Mouse (Mus musculus): Measurements from ENCODE around the gene Ntn4. TPM values are rescaled to one million over a fixed set of nuclear protein-coding genes. Genes with fewer than 3 reads are reported as not detected.

Gene Ntn4
- polyA plus RNA-seq, 1 experiment = 14.6 TPM

DNA sequence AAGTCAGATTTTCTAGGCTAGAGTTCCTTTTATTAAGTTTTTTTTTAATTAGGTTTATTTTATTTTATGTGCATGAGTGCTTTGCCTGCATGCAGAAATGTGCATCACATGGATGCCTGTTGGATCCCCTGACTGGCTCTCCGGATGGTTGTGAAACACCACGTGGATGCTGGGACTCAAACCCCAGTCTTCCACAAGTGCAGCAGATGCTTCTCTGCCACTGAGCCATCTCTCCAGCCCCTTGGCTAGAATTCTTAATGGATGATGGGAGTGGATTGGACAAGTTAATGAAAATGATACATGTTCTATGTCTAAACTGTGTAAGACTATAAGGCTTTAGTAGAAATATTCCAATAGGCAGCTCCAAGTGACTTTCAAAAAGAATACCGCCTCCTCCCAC is 47.3 kb downstream of the Ntn4 start:
- DNase-seq = no peak
- H3K4me1 ChIP-seq (ENCODE audit: control insufficient read depth, insufficient read depth, low read length) = peaks cover 2% of the 10 kb centered on the region; the same call in 1 of the 2 replicates
- TF ChIP-seq POLR2A (IDR thresholded peaks at IDR 0.05; ENCODE audit: borderline replicate concordance, insufficient read depth, low read length) (no peak), CTCF (IDR thresholded peaks at IDR 0.05; ENCODE audit: borderline replicate concordance, insufficient read depth, low read depth, low read length) (no peak)
- WGBS = 57% methylated on average over 3 of the region's 3 CpGs
- no peaks in the 10 kb centered on the region for H3K27me3 ChIP-seq (ENCODE audit: control insufficient read depth, insufficient read depth, low read length)
- no peak overlapping the region for H3K4me3 ChIP-seq (replicated peaks; ENCODE audit: insufficient read depth, low read depth, low read length)
- no peak overlapping the region for H3K27ac ChIP-seq (ENCODE audit: insufficient read depth, low read length)

- H3K27me3 ChIP-seq (ENCODE audit: control insufficient read depth, insufficient read depth, low read length) = no peaks in the 10 kb centered on the region
- no peak for DNase-seq
- H3K27ac ChIP-seq (ENCODE audit: insufficient read depth, low read length) = no peak overlapping the region
- TF ChIP-seq POLR2A (IDR thresholded peaks at IDR 0.05; ENCODE audit: borderline replicate concordance, insufficient read depth, low read length) (no peak), CTCF (IDR thresholded peaks at IDR 0.05; ENCODE audit: borderline replicate concordance, insufficient read depth, low read depth, low read length) (no peak)
- peaks cover 2% of the 10 kb centered on the region; the same call in 1 of the 2 replicates for H3K4me1 ChIP-seq (ENCODE audit: control insufficient read depth, insufficient read depth, low read length)
- 88% methylated on average over 26 of the region's 26 CpGs for whole genome bisulfite sequencing
- no peak overlapping the region for H3K4me3 ChIP-seq (replicated peaks; ENCODE audit: insufficient read depth, low read depth, low read length)
These were observed 48.1 kb downstream of the Ntn4 start for GRCm38 (mm10) chr10:93688306-93689171.

DNA sequence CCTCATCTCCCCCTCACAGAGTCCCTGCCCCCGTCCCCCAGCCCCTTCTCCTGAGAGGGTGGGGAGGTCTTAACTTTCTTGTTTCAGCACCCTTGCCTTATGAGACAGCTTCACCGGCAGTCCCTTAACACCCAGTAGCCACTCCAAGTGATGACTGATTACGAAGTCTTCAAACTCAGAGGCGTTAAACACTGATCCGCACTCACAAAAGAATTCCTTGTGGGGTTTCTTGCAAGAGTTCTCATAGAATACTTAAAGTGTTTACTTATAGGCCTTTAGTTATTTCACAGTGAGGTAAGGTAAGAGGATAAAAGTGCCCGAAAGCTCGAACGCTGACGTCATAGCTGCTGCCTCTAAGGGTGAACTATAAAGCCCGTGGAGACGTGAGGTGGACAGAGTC is 50.9 kb downstream of the Ntn4 start:
- no peak overlapping the region for H3K4me3 ChIP-seq (replicated peaks; ENCODE audit: insufficient read depth, low read depth, low read length)
- TF ChIP-seq POLR2A (IDR thresholded peaks at IDR 0.05; ENCODE audit: borderline replicate concordance, insufficient read depth, low read length) = no peak
- no peak for TF ChIP-seq CTCF (IDR thresholded peaks at IDR 0.05; ENCODE audit: borderline replicate concordance, insufficient read depth, low read depth, low read length)
- peaks cover 4% of the 10 kb centered on the region; the same call in 1 of the 2 replicates for H3K4me1 ChIP-seq (ENCODE audit: control insufficient read depth, insufficient read depth, low read length)
- WGBS = 79% methylated on average over 11 of the region's 11 CpGs
- no peak overlapping the region for H3K27ac ChIP-seq (ENCODE audit: insufficient read depth, low read length)
- no peaks in the 10 kb centered on the region for H3K27me3 ChIP-seq (ENCODE audit: control insufficient read depth, insufficient read depth, low read length)
- DNase-seq = no peak

DNA sequence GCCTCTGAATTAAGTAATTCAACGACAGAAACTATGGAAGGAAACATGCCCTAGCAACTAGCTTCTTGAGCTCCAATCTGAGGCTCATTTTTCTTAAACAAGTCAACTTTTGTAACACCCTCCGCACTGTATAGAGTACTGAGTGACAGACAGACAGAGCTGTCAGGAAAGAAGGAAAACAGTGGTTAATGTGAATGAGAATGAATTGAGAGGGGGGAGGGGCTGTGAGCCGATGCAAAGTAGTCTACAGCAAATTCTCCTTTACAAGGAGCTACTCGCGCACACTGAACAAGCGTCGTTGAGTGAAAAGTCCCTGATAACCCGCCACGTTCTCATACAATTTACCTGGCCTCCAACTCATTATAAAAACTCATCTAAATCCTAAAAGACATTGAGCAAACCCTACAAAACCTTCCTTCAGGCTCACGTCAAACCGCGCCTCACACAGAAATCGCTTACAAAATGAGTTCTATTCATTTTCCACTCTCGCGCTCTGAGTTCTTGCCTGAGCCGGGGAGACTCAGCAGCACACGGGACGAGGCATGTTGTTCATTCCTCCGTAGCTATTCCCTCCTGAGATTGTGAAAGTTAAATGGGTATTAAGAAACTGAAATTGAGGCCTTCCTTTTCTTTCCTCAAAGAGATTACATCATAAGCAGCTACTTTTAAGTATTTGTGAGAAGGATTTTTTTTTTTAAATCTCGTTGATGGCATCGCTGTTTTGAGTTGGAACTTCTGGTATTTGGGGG is 54.7 kb downstream of the Ntn4 start:
- 83% methylated on average over 21 of the region's 21 CpGs for WGBS
- H3K4me3 ChIP-seq (replicated peaks; ENCODE audit: insufficient read depth, low read depth, low read length) = no peak overlapping the region
- peaks cover 2% of the 10 kb centered on the region; the same call in 1 of the 2 replicates for H3K4me1 ChIP-seq (ENCODE audit: control insufficient read depth, insufficient read depth, low read length)
- no peak overlapping the region; the same call in 1 of the 2 replicates for H3K27ac ChIP-seq (ENCODE audit: insufficient read depth, low read length)
- no peaks in the 10 kb centered on the region for H3K27me3 ChIP-seq (ENCODE audit: control insufficient read depth, insufficient read depth, low read length)
- no peak for TF ChIP-seq CTCF (IDR thresholded peaks at IDR 0.05; ENCODE audit: borderline replicate concordance, insufficient read depth, low read depth, low read length)
- no peak for TF ChIP-seq POLR2A (IDR thresholded peaks at IDR 0.05; ENCODE audit: borderline replicate concordance, insufficient read depth, low read length)
- no peak for DNase-seq

GRCm38 (mm10) chr10:93696001-93696400 is 55.5 kb downstream of the Ntn4 start:
- TF ChIP-seq CTCF (IDR thresholded peaks at IDR 0.05; ENCODE audit: borderline replicate concordance, insufficient read depth, low read depth, low read length) (no peak), POLR2A (IDR thresholded peaks at IDR 0.05; ENCODE audit: borderline replicate concordance, insufficient read depth, low read length) (no peak)

DNA sequence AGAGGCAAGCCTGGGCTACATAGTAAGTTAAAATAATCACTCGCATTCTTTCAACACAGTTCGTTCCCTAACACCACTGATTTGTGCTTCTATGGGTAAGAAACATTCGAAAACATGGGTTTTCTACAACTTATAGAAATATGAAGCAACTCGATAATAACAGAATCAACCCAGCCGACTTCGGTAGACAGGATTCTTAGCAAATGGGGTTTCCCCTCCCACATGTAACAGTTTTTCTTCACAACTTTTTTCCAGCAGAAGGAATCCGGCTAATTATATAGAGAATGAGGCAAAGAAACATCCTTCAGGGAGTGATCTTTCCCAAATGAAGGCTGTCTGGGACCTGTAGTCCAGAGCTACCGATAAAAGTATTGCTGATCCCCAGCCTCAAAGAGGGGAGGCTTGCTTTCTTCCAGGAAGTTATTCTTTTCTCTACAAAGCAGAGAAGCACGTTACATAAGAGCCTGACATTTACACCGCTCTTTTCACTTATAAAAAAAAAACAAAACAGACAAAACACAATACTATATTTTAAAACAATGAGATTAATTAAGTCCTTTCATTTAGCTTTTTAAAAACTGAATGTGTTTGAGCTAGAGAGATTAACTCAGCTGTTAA is 57.5 kb downstream of the Ntn4 start:
- WGBS = 94% methylated on average over 10 of the region's 10 CpGs
- no peak for TF ChIP-seq CTCF (IDR thresholded peaks at IDR 0.05; ENCODE audit: borderline replicate concordance, insufficient read depth, low read depth, low read length)
- TF ChIP-seq POLR2A (IDR thresholded peaks at IDR 0.05; ENCODE audit: borderline replicate concordance, insufficient read depth, low read length) = no peak
- Histone ChIP-seq H3K27ac (ENCODE audit: insufficient read depth, low read length) (no peak overlapping the region), H3K27me3 (ENCODE audit: control insufficient read depth, insufficient read depth, low read length) (no peaks in the 10 kb centered on the region; the same call in 1 of the 2 replicates), H3K4me3 (replicated peaks; ENCODE audit: insufficient read depth, low read depth, low read length) (no peak overlapping the region), H3K4me1 (ENCODE audit: control insufficient read depth, insufficient read depth, low read length) (peaks cover 2% of the 10 kb centered on the region; the same call in 1 of the 2 replicates)
- DNase-seq = no peak

More at GRCm38 (mm10) chr10:93696001-93696400, 55.5 kb downstream of the Ntn4 start:
- Histone ChIP-seq H3K27me3 (ENCODE audit: control insufficient read depth, insufficient read depth, low read length) (no peaks in the 10 kb centered on the region), H3K27ac (ENCODE audit: insufficient read depth, low read length) (no peak overlapping the region), H3K4me1 (ENCODE audit: control insufficient read depth, insufficient read depth, low read length) (peaks cover 2% of the 10 kb centered on the region; the same call in 1 of the 2 replicates), H3K4me3 (replicated peaks; ENCODE audit: insufficient read depth, low read depth, low read length) (no peak overlapping the region)
- 12% methylated on average over 4 of the region's 4 CpGs for WGBS
- peak; percentile 48 to 66 for DNase-seq

GRCm38 (mm10) chr10:93699689-93700478 is 59.4 kb downstream of the Ntn4 start:
- Histone ChIP-seq H3K4me1 (ENCODE audit: control insufficient read depth, insufficient read depth, low read length) (peaks cover 2% of the 10 kb centered on the region; the same call in 1 of the 2 replicates), H3K27me3 (ENCODE audit: control insufficient read depth, insufficient read depth, low read length) (no peaks in the 10 kb centered on the region; the same call in 1 of the 2 replicates), H3K27ac (ENCODE audit: insufficient read depth, low read length) (no peak overlapping the region), H3K4me3 (replicated peaks; ENCODE audit: insufficient read depth, low read depth, low read length) (no peak overlapping the region)
- DNase-seq = peak in 1 of 2 experiments; percentile 7
- no peak for TF ChIP-seq POLR2A (IDR thresholded peaks at IDR 0.05; ENCODE audit: borderline replicate concordance, insufficient read depth, low read length)
- TF ChIP-seq CTCF (IDR thresholded peaks at IDR 0.05; ENCODE audit: borderline replicate concordance, insufficient read depth, low read depth, low read length) = no peak
- 84% methylated on average over 10 of the region's 10 CpGs for WGBS

All from cerebellum, adult 2 months (tissue).